Mouse (Mus musculus): Measurements from ENCODE around the gene Olfr267. TPM values are rescaled to one million over a fixed set of nuclear protein-coding genes. Genes with fewer than 3 reads are reported as not detected.

Gene Olfr267
- under 1 TPM; 0.14 TPM for total RNA-seq (2021)
- long read RNA-seq, experiment 1, result 0 reads
- long read RNA-seq, experiment 2, result 0 reads

DNA sequence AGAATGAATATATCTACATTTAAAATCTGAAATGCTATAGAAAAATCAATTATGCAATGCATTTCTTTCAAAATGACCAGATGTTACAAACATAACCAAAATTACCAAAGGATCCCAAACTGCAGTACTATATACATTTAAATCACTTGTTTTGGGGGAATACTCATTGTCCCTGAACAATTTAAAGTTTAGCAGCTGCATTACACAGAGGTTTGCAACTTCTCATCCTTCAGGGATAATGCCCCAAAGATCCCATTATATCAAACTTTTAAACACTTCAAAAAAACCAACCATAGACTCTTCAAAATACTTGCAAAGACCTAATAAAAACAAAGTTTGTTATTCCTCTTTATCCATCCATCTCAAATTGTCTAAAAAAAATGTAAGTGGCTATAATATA is at the start of gene Olfr267:
TSS of gene Olfr267 (minus strand) at position 101 of the 400 bp plus-strand sequence.
- DNase-seq, result no peak

DNA sequence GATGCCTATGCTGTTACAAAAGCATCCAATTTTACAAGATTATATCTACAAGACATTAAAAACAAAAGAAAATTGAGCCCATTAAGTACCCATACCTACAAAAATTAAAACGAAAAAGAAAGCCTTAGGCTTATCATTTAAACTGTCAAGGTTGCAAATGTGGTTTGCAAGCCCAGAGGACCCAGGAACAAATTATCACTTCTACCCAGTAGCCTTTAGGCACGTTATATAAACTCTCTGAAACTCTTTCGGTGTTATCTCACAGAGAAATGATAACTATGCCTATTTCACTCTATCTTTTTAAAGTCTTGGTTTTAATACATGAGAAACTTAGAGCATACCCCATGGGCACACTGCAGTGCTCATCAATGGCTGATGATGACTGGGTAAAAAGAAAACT is 45.4 kb upstream of the Olfr267 start:
- no peak for DNase-seq

DNA sequence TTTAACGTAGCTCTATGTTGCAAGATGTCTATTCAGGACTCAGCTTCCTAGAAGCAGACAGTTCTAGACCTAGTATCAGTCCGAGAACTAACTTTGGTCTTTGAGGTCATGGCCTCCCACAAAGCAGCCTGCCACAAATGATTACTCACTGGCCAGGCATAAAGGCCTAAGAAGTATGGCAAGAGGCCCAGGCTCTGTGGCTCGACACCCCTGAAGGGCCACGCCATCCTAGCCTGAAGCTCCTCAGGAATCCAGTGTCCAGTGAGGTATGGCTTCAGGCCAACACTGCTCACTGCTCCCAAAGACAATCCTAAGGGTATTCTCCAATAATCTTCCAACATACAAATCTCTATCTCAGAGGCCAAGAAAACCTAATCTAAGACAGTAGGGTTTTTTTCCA is 38.4 kb upstream of the Olfr267 start:
- DNase-seq, result peak; percentile 17

DNA sequence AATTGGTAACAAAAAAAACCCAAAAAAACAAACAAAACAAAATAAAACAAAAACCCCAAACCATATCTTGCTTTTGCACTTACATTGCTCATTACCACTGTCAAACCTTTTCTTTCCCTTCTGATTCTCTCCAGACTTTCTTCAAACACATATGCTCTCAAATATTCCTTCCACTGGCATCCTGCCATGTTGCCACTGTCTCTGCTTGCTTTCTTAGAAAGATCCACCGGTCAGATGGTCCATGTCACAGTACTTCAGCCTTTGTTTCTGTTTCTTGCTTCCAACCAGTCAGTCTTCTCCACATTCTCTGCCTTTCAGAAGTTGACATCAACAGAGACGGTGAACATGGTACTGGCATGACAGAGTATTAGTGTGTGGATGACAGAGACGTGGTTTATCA is 857 bp downstream of the Olfr267 start:
- no peak for DNase-seq

DNA sequence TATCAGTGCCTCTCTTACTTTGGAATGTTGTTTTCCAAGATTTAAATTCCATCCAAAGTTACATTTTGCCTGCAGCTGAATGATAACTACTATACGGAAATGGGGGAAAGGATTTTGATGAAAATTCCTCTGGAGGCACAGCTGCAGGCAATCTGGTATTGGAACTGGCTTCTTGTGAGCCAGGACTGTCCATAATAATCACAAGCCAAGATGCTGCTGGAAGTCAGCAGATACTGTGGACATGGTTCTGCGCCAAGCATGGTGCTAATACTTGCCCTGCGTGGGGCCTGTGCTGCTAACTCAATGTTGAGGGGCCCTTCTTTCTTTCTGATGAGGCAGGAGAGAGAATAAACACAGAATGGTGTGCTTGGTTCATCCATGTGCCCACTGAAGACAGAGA is 24.1 kb downstream of the Olfr267 start:
- no peak for DNase-seq

DNA sequence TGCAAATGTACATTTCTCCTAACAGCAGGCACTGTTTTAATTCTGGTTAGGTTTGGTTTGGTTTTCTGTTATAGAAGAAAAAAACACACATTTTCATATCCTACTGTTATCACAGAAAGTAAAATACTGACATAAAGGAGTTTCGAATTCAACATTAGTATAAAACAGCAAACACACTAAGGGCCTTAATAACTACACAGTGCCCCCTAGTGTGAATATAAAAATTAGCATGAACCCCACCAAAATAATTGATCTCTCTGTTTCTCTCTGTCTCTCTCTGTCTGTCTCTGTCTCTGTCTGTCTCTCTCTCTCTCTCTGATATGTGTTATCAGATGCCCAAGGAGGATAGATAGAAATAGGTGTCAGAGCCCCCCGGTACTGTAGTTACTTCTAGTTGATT is 38.0 kb downstream of the Olfr267 start:
- DNase-seq, result no peak

DNA sequence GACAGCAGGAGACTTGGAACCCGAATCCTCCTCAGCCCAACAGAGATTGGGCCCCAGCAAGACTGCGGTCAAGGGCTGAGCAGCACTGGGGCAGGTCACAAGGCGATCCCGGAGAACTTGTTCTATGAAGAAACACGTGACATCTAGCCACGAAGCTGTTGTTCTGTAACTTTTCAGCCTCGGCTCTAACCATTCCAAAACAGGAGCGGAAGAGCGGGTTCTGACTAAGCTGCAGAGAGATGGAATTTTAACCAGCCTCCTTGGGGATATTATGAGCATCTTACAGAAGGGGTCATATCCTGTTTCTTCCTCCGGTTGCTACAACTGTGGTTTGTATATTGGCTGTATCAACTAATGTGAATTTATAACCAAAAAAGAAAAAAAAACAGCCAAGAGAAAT is 38.4 kb downstream of the Olfr267 start:
- DNase-seq, result no peak

DNA sequence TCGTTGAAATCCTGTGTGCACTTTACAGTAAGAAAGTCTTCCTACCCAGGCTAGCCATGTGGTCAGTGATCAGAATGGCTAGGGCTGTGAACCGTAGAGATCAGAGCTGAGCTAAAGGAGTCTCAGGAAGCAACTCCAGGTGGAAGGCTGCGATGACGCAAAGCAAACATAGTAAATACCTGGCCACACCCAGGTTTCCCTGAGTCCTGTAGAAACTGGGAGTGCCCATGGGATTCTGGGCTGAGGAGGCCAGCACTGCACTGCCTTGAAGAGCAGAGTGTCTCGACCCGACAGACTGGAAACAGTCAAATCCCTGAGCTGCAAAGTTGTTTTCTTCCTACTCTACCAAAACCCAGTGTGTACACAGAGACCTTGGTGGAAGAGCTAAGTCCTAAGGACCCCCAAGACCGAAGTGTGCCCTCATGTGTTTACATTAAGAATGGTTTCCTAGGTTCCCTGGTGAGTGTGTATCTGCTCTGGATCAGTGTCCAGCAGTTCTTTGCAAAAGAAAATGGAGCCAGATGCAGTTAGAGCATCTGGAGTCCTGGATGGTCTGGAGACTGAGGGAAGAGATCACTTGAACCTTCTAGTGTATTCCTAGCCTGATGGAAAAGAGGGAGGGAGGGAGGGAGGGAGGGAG is 41.8 kb downstream of the Olfr267 start:
- no peak for DNase-seq

DNA sequence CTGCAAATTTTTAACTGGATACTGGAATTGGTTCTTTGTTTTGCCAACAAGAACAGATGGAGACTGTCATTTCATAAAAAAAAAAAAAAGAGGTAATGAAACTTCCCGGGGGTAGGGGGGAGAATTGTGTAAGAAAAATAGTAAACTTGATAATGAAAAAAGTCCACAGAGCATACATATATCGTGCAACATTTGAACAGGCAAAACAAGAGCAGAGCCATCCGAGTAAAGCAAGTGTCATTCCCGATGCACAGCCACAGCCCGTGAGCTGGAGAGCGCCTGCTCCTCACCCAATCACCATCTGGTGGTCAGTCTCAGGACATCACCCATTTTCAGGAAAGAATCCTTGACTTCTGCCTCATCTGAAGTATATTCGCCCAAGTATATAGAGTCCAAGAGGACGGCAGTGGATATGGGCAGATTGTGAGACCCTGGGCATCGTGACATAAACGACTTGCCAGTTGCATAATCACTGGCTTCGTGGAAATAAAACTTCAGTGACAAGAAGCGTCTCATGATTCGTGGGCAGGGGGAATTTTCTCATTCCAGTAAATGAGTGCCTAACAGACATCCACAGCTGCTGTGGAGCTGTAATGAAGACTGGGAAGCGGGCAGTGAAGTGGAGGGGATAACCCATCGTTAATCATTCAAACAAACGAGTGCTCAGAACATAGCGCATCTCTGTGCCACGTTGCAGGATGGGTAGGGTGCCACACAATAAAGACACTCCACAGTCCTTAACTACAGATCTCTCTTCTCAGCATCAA is 50.5 kb downstream of the Olfr267 start:
- DNase-seq, result no peak

Other genes with a start within 250 kb of the Olfr267 start
- 10 to 100 TPM; 32.5 to 46.0 TPM for gene Lpar1, start 233.8 kb downstream of the Olfr267 start, total RNA-seq (2021)
- gene Ecpas, start 125.0 kb upstream of the Olfr267 start, total RNA-seq (2021), result 100 to 1,000 TPM; 218 to 227 TPM
- under 1 TPM; 0.21 to 0.25 TPM for gene Zkscan16, start 155.9 kb upstream of the Olfr267 start, total RNA-seq (2021)
- 1 to 10 TPM; 4.7 to 5.1 TPM for gene Ptgr1, start 199.4 kb upstream of the Olfr267 start, total RNA-seq (2021)
- gene Dnajc25, start 207.3 kb upstream of the Olfr267 start, total RNA-seq (2021), result 10 to 100 TPM; 11.3 to 13.7 TPM
- gene Gm20503, start 215.5 kb upstream of the Olfr267 start, total RNA-seq (2021), result 1 to 10 TPM in 1 of 2 experiments, not detected in 1; 1.3 TPM
- gene Gng10, start 247.4 kb upstream of the Olfr267 start, total RNA-seq (2021), result 10 to 100 TPM; 27.3 to 32.5 TPM

Data from gastrocnemius, postnatal 10 days (tissue).